Mouse (Mus musculus): ENCODE data around the gene Snrnp40.

The Snrnp40 gene

DNA sequence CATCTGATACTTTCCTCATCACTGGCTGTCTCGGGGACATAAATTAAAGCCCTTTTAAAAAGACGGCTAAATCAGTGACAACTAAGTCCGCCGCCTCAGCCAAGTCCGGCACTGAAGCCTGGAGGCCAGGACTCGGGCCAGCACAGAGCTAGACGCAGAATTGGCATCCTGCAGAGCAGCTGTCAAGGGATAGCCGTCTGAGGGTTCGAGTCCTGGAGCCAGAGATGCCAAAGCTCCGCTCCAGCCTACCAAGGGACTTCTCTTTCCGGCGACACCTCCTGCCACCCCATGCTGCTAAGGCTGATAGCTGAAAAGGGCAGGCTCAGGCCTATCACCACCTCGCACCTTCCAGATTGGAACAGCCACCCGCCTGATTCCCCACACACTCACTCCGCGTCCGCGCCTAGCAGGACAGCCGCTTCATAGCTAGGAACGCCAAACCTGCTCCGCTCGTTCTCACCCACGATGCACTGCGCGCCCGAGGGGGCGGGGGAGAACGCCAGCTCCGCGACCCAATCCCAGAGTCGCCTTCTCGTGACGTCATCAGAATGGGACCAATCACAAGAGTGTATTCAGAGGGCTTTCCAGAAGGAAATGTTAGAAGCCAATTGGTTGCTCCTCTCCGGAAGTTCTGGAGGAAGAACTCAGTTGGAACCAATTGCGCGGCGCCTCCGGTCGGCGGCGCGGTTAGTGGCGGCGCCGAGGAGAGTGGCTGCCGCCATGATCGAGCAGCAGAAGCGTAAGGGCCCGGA lies at the start of gene Snrnp40, which contains the start of gene Zcchc17:
Snrnp40 (plus strand) TSS at position 647 of the 752 bp plus-strand sequence.
Zcchc17 (minus strand) TSS at position 458 of the 752 bp plus-strand sequence.
- peak; percentile 98 for ATAC-seq (ENCODE audit: insufficient number of reproducible peaks, low FRiP score, low TSS enrichment)

- ATAC-seq (ENCODE audit: insufficient number of reproducible peaks, low FRiP score, low TSS enrichment), result no peak
Observed at GRCm38 (mm10) chr4:130312526-130312925, 47.4 kb upstream of the Snrnp40 start.

DNA sequence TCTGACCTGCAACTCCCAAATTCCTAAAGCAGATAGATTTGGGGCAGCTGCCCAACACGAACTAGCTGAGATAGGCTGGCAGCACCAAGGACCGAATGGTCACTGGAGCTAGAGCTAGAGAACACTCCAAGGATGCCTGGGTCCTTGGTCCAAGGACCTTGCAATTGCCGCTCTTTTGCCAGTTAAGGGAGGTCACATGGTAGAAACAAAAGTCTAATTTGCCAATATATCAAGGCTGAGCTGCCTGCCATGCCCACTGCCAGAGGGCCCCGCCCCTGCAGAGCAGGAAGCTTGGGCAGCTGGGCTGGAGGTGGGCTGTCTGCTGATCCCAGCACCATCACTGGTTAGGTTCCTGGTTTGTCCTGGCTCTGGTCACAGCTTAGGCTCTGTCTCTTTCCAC lies 46.4 kb upstream of the Snrnp40 start:
- no peak for ATAC-seq (ENCODE audit: insufficient number of reproducible peaks, low FRiP score, low TSS enrichment)

DNA sequence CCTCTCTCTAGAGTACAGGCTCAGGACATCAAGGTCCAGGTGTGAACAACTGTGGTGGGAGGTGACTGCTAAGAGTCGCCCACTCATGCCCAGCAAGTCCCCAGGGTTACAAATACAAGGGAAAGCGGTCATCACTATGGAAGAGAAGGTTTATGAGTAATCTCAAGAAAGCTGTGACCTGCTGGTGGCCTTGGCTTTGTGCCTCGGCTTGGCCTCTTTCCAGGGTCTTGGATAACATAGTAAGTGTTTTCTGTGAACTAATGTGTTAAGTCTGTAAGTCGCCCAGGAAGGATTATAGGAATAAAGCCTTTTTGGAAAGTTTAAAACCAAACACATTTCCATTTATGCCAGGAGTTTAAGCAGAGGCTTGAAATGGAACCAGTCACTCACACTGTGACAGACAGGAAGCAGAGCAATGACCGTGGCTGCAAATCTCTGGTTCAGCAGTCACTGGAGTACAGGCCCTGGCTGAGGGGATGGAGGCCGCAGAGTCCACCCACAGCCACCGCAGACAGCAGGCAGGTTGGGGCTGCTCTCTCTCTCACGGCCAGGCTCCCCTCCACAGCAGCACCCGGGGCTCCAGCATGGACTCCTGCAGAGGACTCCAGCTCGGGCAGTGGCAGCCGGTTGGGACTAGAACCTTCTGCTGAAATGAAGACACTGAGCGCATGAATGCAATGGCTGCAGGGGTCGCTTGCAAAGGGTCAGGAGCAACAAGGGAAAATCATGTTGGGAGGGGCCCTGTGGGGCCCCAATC lies 44.0 kb upstream of the Snrnp40 start:
- ATAC-seq (ENCODE audit: insufficient number of reproducible peaks, low FRiP score, low TSS enrichment), result no peak

GRCm38 (mm10) chr4:130316691-130317090 lies 43.2 kb upstream of the Snrnp40 start:
- ATAC-seq (ENCODE audit: insufficient number of reproducible peaks, low FRiP score, low TSS enrichment), result no peak

DNA sequence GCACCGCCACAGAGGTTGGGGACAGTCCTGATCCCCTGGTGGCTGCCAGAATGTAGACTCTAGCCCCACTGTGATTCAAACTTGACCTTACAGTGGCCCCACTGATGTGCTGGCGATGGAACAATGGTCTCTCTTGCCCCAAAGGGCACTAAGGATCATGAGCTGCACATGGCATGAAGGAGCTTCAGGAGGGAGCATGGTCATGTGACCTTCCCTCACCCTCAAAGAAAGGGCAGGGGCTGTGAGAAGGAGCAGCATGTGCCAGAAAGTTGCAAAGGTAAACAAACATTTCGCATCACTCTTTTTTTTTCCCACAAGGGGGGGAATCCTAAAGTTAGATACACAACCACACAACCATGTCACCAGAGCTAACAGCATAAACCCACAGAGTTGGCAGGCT lies 41.8 kb upstream of the Snrnp40 start:
- no peak for ATAC-seq (ENCODE audit: insufficient number of reproducible peaks, low FRiP score, low TSS enrichment)

- no peak for ATAC-seq (ENCODE audit: insufficient number of reproducible peaks, low FRiP score, low TSS enrichment)
Observed at GRCm38 (mm10) chr4:130319564-130319963, 40.4 kb upstream of the Snrnp40 start.

GRCm38 (mm10) chr4:130321640-130322039 lies 38.3 kb upstream of the Snrnp40 start:
- ATAC-seq (ENCODE audit: insufficient number of reproducible peaks, low FRiP score, low TSS enrichment), result no peak

DNA sequence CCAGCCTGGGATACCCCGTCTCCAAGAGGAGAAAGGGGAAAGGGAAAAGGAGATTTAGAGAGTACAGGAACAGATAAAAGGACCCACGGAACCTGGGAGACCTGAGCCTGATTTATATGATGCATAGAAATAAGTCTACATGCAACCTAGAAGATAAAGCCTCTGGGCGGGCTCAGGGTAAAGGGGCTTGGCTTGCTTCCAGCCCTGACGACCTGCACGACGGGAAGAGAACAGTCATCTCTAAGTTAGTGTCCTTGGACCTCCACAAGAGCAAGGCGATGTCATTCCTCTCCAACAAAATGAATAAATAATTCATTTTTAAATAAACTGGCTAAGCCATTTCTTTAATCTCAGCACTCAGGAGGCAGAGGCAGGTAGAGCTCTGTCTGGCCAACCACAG lies 37.4 kb upstream of the Snrnp40 start:
- ATAC-seq (ENCODE audit: insufficient number of reproducible peaks, low FRiP score, low TSS enrichment), result no peak

- ATAC-seq (ENCODE audit: insufficient number of reproducible peaks, low FRiP score, low TSS enrichment), result no peak
Observed at GRCm38 (mm10) chr4:130323165-130323564, 36.8 kb upstream of the Snrnp40 start.

- no peak for ATAC-seq (ENCODE audit: insufficient number of reproducible peaks, low FRiP score, low TSS enrichment)
Observed at GRCm38 (mm10) chr4:130323607-130324006, 36.3 kb upstream of the Snrnp40 start.

- no peak for ATAC-seq (ENCODE audit: insufficient number of reproducible peaks, low FRiP score, low TSS enrichment)
Observed at GRCm38 (mm10) chr4:130325446-130325845, 34.5 kb upstream of the Snrnp40 start.

DNA sequence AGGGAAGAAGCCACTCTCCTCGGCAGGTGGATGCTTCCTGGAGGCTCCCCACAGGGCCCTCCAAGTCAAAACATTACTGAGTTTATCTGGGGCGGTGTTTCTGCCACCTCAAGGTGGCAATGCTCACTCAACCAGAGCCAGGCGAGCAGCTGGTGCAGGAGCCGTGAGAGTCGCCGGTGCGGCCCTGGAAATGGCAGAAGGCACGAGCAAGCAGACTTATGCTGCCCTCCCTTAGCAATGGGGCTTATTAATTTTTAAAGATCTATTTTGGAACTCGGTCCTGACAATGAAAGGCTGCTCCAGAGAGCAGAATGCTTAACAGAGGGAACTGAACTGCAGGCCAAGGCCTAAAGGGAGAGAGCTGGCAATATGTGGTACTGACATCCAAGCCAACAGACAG lies 32.6 kb upstream of the Snrnp40 start:
- ATAC-seq (ENCODE audit: insufficient number of reproducible peaks, low FRiP score, low TSS enrichment), result peak; percentile 81; the same call in 1 of the 2 replicates

- ATAC-seq (ENCODE audit: insufficient number of reproducible peaks, low FRiP score, low TSS enrichment), result no peak
Observed at GRCm38 (mm10) chr4:130335867-130336266, 24.1 kb upstream of the Snrnp40 start.

DNA sequence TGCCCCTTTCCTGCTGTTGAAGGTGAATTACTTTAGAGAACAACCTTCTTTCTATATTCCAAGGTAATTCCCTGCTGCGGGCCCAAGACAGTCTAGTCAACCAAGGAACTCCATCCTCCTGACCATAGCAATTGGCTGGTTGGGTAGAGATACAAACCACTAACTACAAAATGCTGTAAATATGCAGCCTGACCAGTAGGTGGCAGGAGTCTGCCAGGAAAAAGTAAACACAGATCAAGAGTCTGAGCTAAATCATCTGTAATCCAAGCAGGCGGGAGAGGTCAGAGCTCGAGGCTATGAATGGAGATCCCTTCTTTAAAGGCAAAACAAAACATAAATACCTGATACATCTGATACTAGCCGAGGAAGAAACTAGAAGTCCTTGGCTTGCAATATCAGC lies 18.2 kb upstream of the Snrnp40 start:
- peak; percentile 31; the same call in 1 of the 2 replicates for ATAC-seq (ENCODE audit: insufficient number of reproducible peaks, low FRiP score, low TSS enrichment)

DNA sequence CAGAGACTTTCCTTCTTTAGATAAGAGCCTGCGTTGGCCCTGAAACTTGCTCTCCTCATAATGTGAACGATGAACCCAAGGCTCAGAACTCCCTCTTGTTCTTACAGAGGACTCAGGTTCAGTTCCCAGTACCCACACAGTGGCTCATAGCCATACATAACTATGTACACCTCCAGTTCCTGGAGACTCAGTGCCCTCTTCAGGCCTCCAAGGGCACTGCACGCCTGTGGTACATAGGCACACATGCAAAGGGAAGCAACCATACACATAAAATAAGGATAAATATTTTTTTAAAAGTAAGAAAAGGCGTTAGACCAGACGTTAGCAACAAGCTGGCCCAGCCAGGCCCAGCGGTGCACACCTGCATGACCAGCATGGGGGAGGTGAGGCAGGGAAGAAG lies 10.3 kb upstream of the Snrnp40 start:
- ATAC-seq (ENCODE audit: insufficient number of reproducible peaks, low FRiP score, low TSS enrichment), result no peak

DNA sequence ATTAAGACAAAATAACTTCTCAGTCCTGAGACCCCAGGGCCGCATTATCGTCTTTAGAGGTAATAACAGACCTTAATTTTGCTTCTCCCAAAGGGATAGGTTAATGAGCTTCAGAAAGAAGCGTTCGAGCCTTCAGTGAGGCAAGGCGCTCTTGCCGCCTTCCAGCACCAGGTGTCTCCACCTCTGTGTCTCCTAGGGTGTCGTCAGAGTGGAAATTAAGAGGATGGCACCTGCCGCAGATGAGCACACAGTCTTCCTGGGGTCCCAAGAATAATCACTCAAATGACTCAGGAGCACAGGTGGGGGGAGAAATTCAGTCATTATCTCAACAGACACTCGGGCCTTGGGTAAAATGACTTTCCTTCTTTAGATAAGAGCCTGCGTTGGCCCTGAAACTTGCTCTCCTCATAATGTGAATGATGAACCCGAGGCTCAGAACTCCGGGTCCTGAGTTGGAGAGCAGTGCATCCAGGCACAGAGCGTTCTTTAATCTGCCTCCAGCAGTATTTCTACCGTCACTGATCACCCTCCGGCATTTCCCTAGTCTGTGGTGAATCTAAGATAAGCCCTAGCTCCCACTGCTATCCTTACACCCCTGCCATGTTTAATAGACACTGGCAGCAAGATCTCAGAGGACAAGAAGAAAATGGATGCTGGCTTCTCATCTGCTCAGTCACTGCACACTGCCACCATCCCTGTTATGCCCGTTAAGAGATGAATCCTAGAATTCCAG lies 9.1 kb upstream of the Snrnp40 start:
- ATAC-seq (ENCODE audit: insufficient number of reproducible peaks, low FRiP score, low TSS enrichment), result no peak

- no peak for ATAC-seq (ENCODE audit: insufficient number of reproducible peaks, low FRiP score, low TSS enrichment)
Observed at GRCm38 (mm10) chr4:130352588-130352987, 7.3 kb upstream of the Snrnp40 start.

GRCm38 (mm10) chr4:130357946-130358345 lies 2.0 kb upstream of the Snrnp40 start:
- no peak for ATAC-seq (ENCODE audit: insufficient number of reproducible peaks, low FRiP score, low TSS enrichment)

GRCm38 (mm10) chr4:130360238-130360590 lies 282 bp downstream of the Snrnp40 start:
- ATAC-seq (ENCODE audit: insufficient number of reproducible peaks, low FRiP score, low TSS enrichment), result no peak

GRCm38 (mm10) chr4:130376675-130377074 lies 16.7 kb downstream of the Snrnp40 start:
- no peak for ATAC-seq (ENCODE audit: insufficient number of reproducible peaks, low FRiP score, low TSS enrichment)

All from cerebellum, adult (tissue).